ENCODE assay signal across 26 mouse cellular contexts in genomic region chr4:93664293-93664692, GRCm38 (mm10).
"Had no signal": no experiment of that assay in that cellular context is flagged by ENCODE, and none has a peak within 500 bp of the region (broad histone marks: within the 10 kb centered on the region; RNA-seq: fewer than 3 reads in every experiment).

No protein-coding gene starts in this region.

- H3K9ac ChIP-seq: forebrain, embryonic 15.5 days; forebrain, postnatal 0 days; heart, embryonic 13.5 days; heart, embryonic 15.5 days; hindbrain, embryonic 12.5 days; hindbrain, embryonic 14.5 days; intestine, embryonic 15.5 days; limb, embryonic 12.5 days; liver, embryonic 13.5 days; liver, embryonic 15.5 days; liver, postnatal 0 days had no signal

- H3K4me2 ChIP-seq: forebrain, embryonic 15.5 days; heart, embryonic 11.5 days; heart, embryonic 13.5 days; heart, embryonic 15.5 days; hindbrain, embryonic 12.5 days; hindbrain, embryonic 14.5 days; intestine, embryonic 15.5 days; limb, embryonic 12.5 days; liver, embryonic 11.5 days; liver, embryonic 13.5 days; liver, embryonic 15.5 days had no signal

- H3K27me3 ChIP-seq: forebrain, embryonic 15.5 days; heart, embryonic 13.5 days; heart, embryonic 15.5 days; hindbrain, embryonic 12.5 days; intestine, embryonic 15.5 days; limb, embryonic 12.5 days; liver, embryonic 13.5 days; liver, embryonic 15.5 days had no signal

- DNase-seq: forebrain, postnatal 0 days; gastrocnemius, postnatal 14 days; gastrocnemius, postnatal 36 days; heart, adult 11 months; heart, adult 2 months; heart, postnatal 4 days; liver; liver, embryonic 13.5 days; liver, postnatal 0 days had no signal

- ATAC-seq: forebrain, embryonic 15.5 days; forebrain, postnatal 0 days; hindbrain, embryonic 16.5 days; inflammation-experienced regulatory T-cells, adult 6 months; intestine, embryonic 15.5 days; intestine, postnatal 0 days; liver, postnatal 0 days had no signal

- H3K36me3 ChIP-seq: forebrain, embryonic 15.5 days; heart, embryonic 13.5 days; heart, embryonic 15.5 days; hindbrain, embryonic 10.5 days; hindbrain, embryonic 12.5 days; intestine, embryonic 15.5 days; limb, embryonic 10.5 days; limb, embryonic 12.5 days; liver, embryonic 13.5 days; liver, embryonic 15.5 days had no signal

- H3K9me3 ChIP-seq: forebrain, embryonic 15.5 days; heart, embryonic 13.5 days; heart, embryonic 15.5 days; hindbrain, embryonic 10.5 days; hindbrain, embryonic 12.5 days; intestine, embryonic 15.5 days; limb, embryonic 10.5 days; limb, embryonic 12.5 days; liver, embryonic 13.5 days; liver, embryonic 15.5 days had no signal

- H3K4me1 ChIP-seq: forebrain, embryonic 15.5 days; heart, embryonic 13.5 days; heart, embryonic 15.5 days; hindbrain, embryonic 10.5 days; hindbrain, embryonic 12.5 days; intestine, embryonic 15.5 days; limb, embryonic 10.5 days; limb, embryonic 12.5 days; liver, embryonic 13.5 days; liver, embryonic 15.5 days had no signal

- H3K27ac ChIP-seq: forebrain, embryonic 15.5 days; heart, adult 2 months; heart, embryonic 13.5 days; heart, embryonic 15.5 days; hindbrain, embryonic 10.5 days; hindbrain, embryonic 12.5 days; hindbrain, embryonic 14.5 days; intestine, embryonic 15.5 days; layer of hippocampus, adult 2 months; left cerebral cortex, adult 2 months; limb, embryonic 10.5 days; limb, embryonic 12.5 days; liver, embryonic 13.5 days; liver, embryonic 15.5 days had no signal

- H3K4me3 ChIP-seq: forebrain, embryonic 15.5 days; heart, adult 2 months; heart, embryonic 13.5 days; heart, embryonic 15.5 days; hindbrain, embryonic 10.5 days; hindbrain, embryonic 12.5 days; intestine, embryonic 15.5 days; layer of hippocampus, adult 2 months; left cerebral cortex, adult 2 months; limb, embryonic 10.5 days; limb, embryonic 12.5 days; liver, embryonic 13.5 days; liver, embryonic 15.5 days had no signal
